Mouse (Mus musculus): ENCODE data around the gene Disc1. TPM values are rescaled to one million over a fixed set of nuclear protein-coding genes. Genes with fewer than 3 reads are reported as not detected.

Disc1 gene
- polyA plus RNA-seq, 1 experiment from 2014 or later: 0.82 TPM

GRCm38 (mm10) chr8:125084523-125084922, 30.5 kb downstream of the Disc1 start:
- DNase-seq (ENCODE audit: low spot score) (no peak), ATAC-seq (replicated peaks; ENCODE audit: low FRiP score) (no peak)
- Histone ChIP-seq H3K27ac (ENCODE audit: low read depth, low read length) (no peak overlapping the region), H3K36me3 (ENCODE audit: control insufficient read depth, insufficient read depth, low read length) (no peaks in the 10 kb centered on the region), H3K9ac (ENCODE audit: low read depth, low read length) (no peak overlapping the region), H3K9me3 (ENCODE audit: control insufficient read depth, low read length) (no peaks in the 10 kb centered on the region), H3K4me2 (no peak overlapping the region), H3K4me3 (ENCODE audit: low read depth, low read length) (no peak overlapping the region), H3K27me3 (replicated peaks; ENCODE audit: control insufficient read depth, insufficient read depth, low read length) (no peaks in the 10 kb centered on the region), H3K4me1 (replicated peaks; ENCODE audit: control insufficient read depth, insufficient read depth, low read length) (no peaks in the 10 kb centered on the region; the same call in 1 of the 2 replicates)
- 81% methylated on average over 7 of the region's 7 CpGs for WGBS

GRCm38 (mm10) chr8:125090889-125091740, 37.1 kb downstream of the Disc1 start:
- 74% methylated on average over 21 of the region's 21 CpGs for WGBS
- DNase-seq (ENCODE audit: low spot score) (no peak), ATAC-seq (replicated peaks; ENCODE audit: low FRiP score) (no peak)
- H3K27ac ChIP-seq (ENCODE audit: low read depth, low read length): no peak overlapping the region
- no peaks in the 10 kb centered on the region for H3K27me3 ChIP-seq (replicated peaks; ENCODE audit: control insufficient read depth, insufficient read depth, low read length)
- H3K4me1 ChIP-seq (replicated peaks; ENCODE audit: control insufficient read depth, insufficient read depth, low read length): no peaks in the 10 kb centered on the region
- no peaks in the 10 kb centered on the region for H3K36me3 ChIP-seq (ENCODE audit: control insufficient read depth, insufficient read depth, low read length)
- no peak overlapping the region for H3K4me2 ChIP-seq
- H3K4me3 ChIP-seq (ENCODE audit: low read depth, low read length): no peak overlapping the region
- no peak overlapping the region for H3K9ac ChIP-seq (ENCODE audit: low read depth, low read length)
- no peaks in the 10 kb centered on the region for H3K9me3 ChIP-seq (ENCODE audit: control insufficient read depth, low read length)

GRCm38 (mm10) chr8:125097140-125097539, 43.1 kb downstream of the Disc1 start:
- H3K9ac ChIP-seq (ENCODE audit: low read depth, low read length): no peak overlapping the region
- DNase-seq (ENCODE audit: low spot score): no peak
- H3K4me2 ChIP-seq: no peak overlapping the region
- no peaks in the 10 kb centered on the region for H3K36me3 ChIP-seq (ENCODE audit: control insufficient read depth, insufficient read depth, low read length)
- ATAC-seq (replicated peaks; ENCODE audit: low FRiP score): no peak
- H3K4me1 ChIP-seq (replicated peaks; ENCODE audit: control insufficient read depth, insufficient read depth, low read length): no peaks in the 10 kb centered on the region
- H3K27ac ChIP-seq (ENCODE audit: low read depth, low read length): no peak overlapping the region
- H3K9me3 ChIP-seq (ENCODE audit: control insufficient read depth, low read length): no peaks in the 10 kb centered on the region
- H3K4me3 ChIP-seq (ENCODE audit: low read depth, low read length): no peak overlapping the region
- H3K27me3 ChIP-seq (replicated peaks; ENCODE audit: control insufficient read depth, insufficient read depth, low read length): no peaks in the 10 kb centered on the region
- 75% methylated on average over 3 of the region's 3 CpGs for WGBS

- no peaks in the 10 kb centered on the region for H3K4me1 ChIP-seq (replicated peaks; ENCODE audit: control insufficient read depth, insufficient read depth, low read length)
- no peaks in the 10 kb centered on the region for H3K9me3 ChIP-seq (ENCODE audit: control insufficient read depth, low read length)
- ATAC-seq (replicated peaks; ENCODE audit: low FRiP score) (no peak), DNase-seq (ENCODE audit: low spot score) (no peak)
- no peak overlapping the region for H3K4me3 ChIP-seq (ENCODE audit: low read depth, low read length)
- no peaks in the 10 kb centered on the region for H3K36me3 ChIP-seq (ENCODE audit: control insufficient read depth, insufficient read depth, low read length)
- H3K9ac ChIP-seq (ENCODE audit: low read depth, low read length): no peak overlapping the region
- H3K27ac ChIP-seq (ENCODE audit: low read depth, low read length): no peak overlapping the region
- H3K27me3 ChIP-seq (replicated peaks; ENCODE audit: control insufficient read depth, insufficient read depth, low read length): no peaks in the 10 kb centered on the region
- 75% methylated on average over 5 of the region's 5 CpGs for WGBS
- no peak overlapping the region for H3K4me2 ChIP-seq
These were observed 44.1 kb downstream of the Disc1 start for GRCm38 (mm10) chr8:125098050-125098449.

- Histone ChIP-seq H3K4me3 (ENCODE audit: low read depth, low read length) (no peak overlapping the region), H3K4me1 (replicated peaks; ENCODE audit: control insufficient read depth, insufficient read depth, low read length) (no peaks in the 10 kb centered on the region), H3K9me3 (ENCODE audit: control insufficient read depth, low read length) (no peaks in the 10 kb centered on the region), H3K27ac (ENCODE audit: low read depth, low read length) (no peak overlapping the region), H3K27me3 (replicated peaks; ENCODE audit: control insufficient read depth, insufficient read depth, low read length) (no peaks in the 10 kb centered on the region), H3K4me2 (no peak overlapping the region), H3K9ac (ENCODE audit: low read depth, low read length) (no peak overlapping the region), H3K36me3 (ENCODE audit: control insufficient read depth, insufficient read depth, low read length) (no peaks in the 10 kb centered on the region)
- DNase-seq (ENCODE audit: low spot score) (no peak), ATAC-seq (replicated peaks; ENCODE audit: low FRiP score) (no peak)
- 72% methylated on average over 13 of the region's 13 CpGs for WGBS
These were observed 48.3 kb downstream of the Disc1 start for GRCm38 (mm10) chr8:125102303-125102702.

- Histone ChIP-seq H3K27ac (ENCODE audit: low read depth, low read length) (0 out of 2 replicates have a peak overlapping the region, but pooled peaks have one; percentile 15), H3K36me3 (ENCODE audit: control insufficient read depth, insufficient read depth, low read length) (no peaks in the 10 kb centered on the region), H3K4me1 (replicated peaks; ENCODE audit: control insufficient read depth, insufficient read depth, low read length) (no peaks in the 10 kb centered on the region), H3K27me3 (replicated peaks; ENCODE audit: control insufficient read depth, insufficient read depth, low read length) (no peaks in the 10 kb centered on the region), H3K4me2 (no peak overlapping the region), H3K9me3 (ENCODE audit: control insufficient read depth, low read length) (no peaks in the 10 kb centered on the region), H3K9ac (ENCODE audit: low read depth, low read length) (no peak overlapping the region), H3K4me3 (ENCODE audit: low read depth, low read length) (no peak overlapping the region)
- ATAC-seq (replicated peaks; ENCODE audit: low FRiP score) (no peak), DNase-seq (ENCODE audit: low spot score) (no peak)
- 60% methylated on average over 9 of the region's 9 CpGs for WGBS
These were observed 59.2 kb downstream of the Disc1 start for GRCm38 (mm10) chr8:125113171-125113570.

- Histone ChIP-seq H3K4me1 (replicated peaks; ENCODE audit: control insufficient read depth, insufficient read depth, low read length) (no peaks in the 10 kb centered on the region), H3K27me3 (replicated peaks; ENCODE audit: control insufficient read depth, insufficient read depth, low read length) (no peaks in the 10 kb centered on the region), H3K4me2 (no peak overlapping the region), H3K4me3 (ENCODE audit: low read depth, low read length) (no peak overlapping the region), H3K36me3 (ENCODE audit: control insufficient read depth, insufficient read depth, low read length) (no peaks in the 10 kb centered on the region), H3K9ac (ENCODE audit: low read depth, low read length) (no peak overlapping the region), H3K27ac (ENCODE audit: low read depth, low read length) (no peak overlapping the region), H3K9me3 (ENCODE audit: control insufficient read depth, low read length) (no peaks in the 10 kb centered on the region)
- DNase-seq (ENCODE audit: low spot score): no peak
- 90% methylated on average over 3 of the region's 3 CpGs for WGBS
- ATAC-seq (replicated peaks; ENCODE audit: low FRiP score): no peak
These were observed 59.8 kb downstream of the Disc1 start for GRCm38 (mm10) chr8:125113831-125114230.

GRCm38 (mm10) chr8:125115321-125115720, 61.3 kb downstream of the Disc1 start:
- Histone ChIP-seq H3K36me3 (ENCODE audit: control insufficient read depth, insufficient read depth, low read length) (no peaks in the 10 kb centered on the region), H3K9me3 (ENCODE audit: control insufficient read depth, low read length) (no peaks in the 10 kb centered on the region), H3K4me1 (replicated peaks; ENCODE audit: control insufficient read depth, insufficient read depth, low read length) (no peaks in the 10 kb centered on the region), H3K4me3 (ENCODE audit: low read depth, low read length) (no peak overlapping the region), H3K27ac (ENCODE audit: low read depth, low read length) (no peak overlapping the region), H3K9ac (ENCODE audit: low read depth, low read length) (no peak overlapping the region), H3K4me2 (no peak overlapping the region), H3K27me3 (replicated peaks; ENCODE audit: control insufficient read depth, insufficient read depth, low read length) (no peaks in the 10 kb centered on the region)
- ATAC-seq (replicated peaks; ENCODE audit: low FRiP score) (no peak), DNase-seq (ENCODE audit: low spot score) (no peak)
- WGBS: 79% methylated on average over 5 of the region's 5 CpGs

- Histone ChIP-seq H3K27ac (ENCODE audit: low read depth, low read length) (no peak overlapping the region), H3K36me3 (ENCODE audit: control insufficient read depth, insufficient read depth, low read length) (no peaks in the 10 kb centered on the region), H3K4me1 (replicated peaks; ENCODE audit: control insufficient read depth, insufficient read depth, low read length) (no peaks in the 10 kb centered on the region), H3K27me3 (replicated peaks; ENCODE audit: control insufficient read depth, insufficient read depth, low read length) (no peaks in the 10 kb centered on the region), H3K9me3 (ENCODE audit: control insufficient read depth, low read length) (no peaks in the 10 kb centered on the region), H3K4me2 (no peak overlapping the region), H3K4me3 (ENCODE audit: low read depth, low read length) (no peak overlapping the region), H3K9ac (ENCODE audit: low read depth, low read length) (no peak overlapping the region)
- WGBS: 19% methylated on average over 2 of the region's 2 CpGs
- ATAC-seq (replicated peaks; ENCODE audit: low FRiP score) (no peak), DNase-seq (ENCODE audit: low spot score) (no peak)
These were observed 62.6 kb downstream of the Disc1 start for GRCm38 (mm10) chr8:125116616-125117015.
